Mouse (Mus musculus) heart, adult 2 months (tissue): Measurements from ENCODE around the gene Bbox1. TPM values are rescaled to one million over a fixed set of nuclear protein-coding genes. Genes with fewer than 3 reads are reported as not detected.

Experiments
- DNase-seq, 2 experiments: peaks; one replicate each; pipeline ENCODE4 v3.0.0; 2021
- H3K27ac ChIP-seq: fragments of 200-600 bp; 2 replicates; pipeline ENCODE4 v1.8.1; 2022
- H3K27me3 ChIP-seq: fragments of 200-500 bp; 2 replicates; pipeline ENCODE4 v1.6.1; 2012; ENCODE audit warnings: mild to moderate bottlenecking, low read length, inconsistent platforms, mixed read lengths; ENCODE audit not compliant: control insufficient read depth, insufficient read depth
- H3K36me3 ChIP-seq: fragments of 200-500 bp; 2 replicates; pipeline ENCODE4 v1.6.1; 2012; ENCODE audit warnings: low read length, inconsistent platforms; ENCODE audit not compliant: control insufficient read depth, insufficient read depth
- H3K4me1 ChIP-seq: fragments of 200-500 bp; 2 replicates; pipeline ENCODE4 v1.6.1; 2011; ENCODE audit warnings: low read length; ENCODE audit not compliant: control insufficient read depth, insufficient read depth
- H3K4me3 ChIP-seq: fragments of 200-600 bp; 2 replicates; pipeline ENCODE4 v1.8.1; 2022
- H3K79me2 ChIP-seq: fragments of 200-500 bp; replicated peaks from 2 replicates; pipeline ENCODE4 v1.6.1; 2012; ENCODE audit warnings: mild to moderate bottlenecking, inconsistent platforms, low read length, moderate library complexity, mixed read lengths; ENCODE audit not compliant: control insufficient read depth, insufficient read depth
- H3K9ac ChIP-seq: fragments of 200-500 bp; 2 replicates; pipeline ENCODE4 v1.6.1; 2012; ENCODE audit warnings: low read depth, mild to moderate bottlenecking, control low read depth, inconsistent platforms, low read length, mixed read lengths
- CTCF ChIP-seq: fragments of 200-600 bp; IDR thresholded peaks from 2 replicates; pipeline ENCODE4 v1.8.1; 2022; ENCODE audit warnings: antibody characterized with exemption, mild to moderate bottlenecking, moderate library complexity
- EP300 ChIP-seq: fragments of 200-500 bp; IDR thresholded peaks from 2 replicates; pipeline ENCODE4 v1.6.1; 2011; ENCODE audit warnings: low read depth, low read length, control low read depth; ENCODE audit not compliant: insufficient read depth
- POLR2A ChIP-seq: fragments of 200-500 bp; IDR thresholded peaks from 2 replicates; pipeline ENCODE4 v1.6.1; 2011; ENCODE audit warnings: mild to moderate bottlenecking, low read depth, low read length, control low read depth; ENCODE audit not compliant: insufficient read depth
- WGBS: fragments of 180-500 bp; shearing (Covaris S2); methylation state at CpG from one replicate; pipeline ENCODE4 v1.1.7; 2018; 5-methylcytosine and 5-hydroxymethylcytosine counted together
- intact Hi-C: fragments of 180-260 bp; cut with DNase I; formaldehyde crosslinking; loops from one replicate; pipeline ENCODE4 v1.15.1; 2025
- polyA plus RNA-seq: library from polyadenylated mRNA; depleted of rRNA; stranded (reverse); fragments of >200 nt; gene quantifications from 2 replicates; pipeline ENCODE4 v1.2.3, GENCODE M21; 2012
- total RNA-seq, 2 experiments: library from RNA; stranded (reverse); gene quantifications; 2 replicates each; pipeline ENCODE4 v1.2.3; 2021

Gene Bbox1
- total and polyA plus RNA-seq, 3 experiments: 0.13 to 0.23 (median 0.14) TPM

DNA sequence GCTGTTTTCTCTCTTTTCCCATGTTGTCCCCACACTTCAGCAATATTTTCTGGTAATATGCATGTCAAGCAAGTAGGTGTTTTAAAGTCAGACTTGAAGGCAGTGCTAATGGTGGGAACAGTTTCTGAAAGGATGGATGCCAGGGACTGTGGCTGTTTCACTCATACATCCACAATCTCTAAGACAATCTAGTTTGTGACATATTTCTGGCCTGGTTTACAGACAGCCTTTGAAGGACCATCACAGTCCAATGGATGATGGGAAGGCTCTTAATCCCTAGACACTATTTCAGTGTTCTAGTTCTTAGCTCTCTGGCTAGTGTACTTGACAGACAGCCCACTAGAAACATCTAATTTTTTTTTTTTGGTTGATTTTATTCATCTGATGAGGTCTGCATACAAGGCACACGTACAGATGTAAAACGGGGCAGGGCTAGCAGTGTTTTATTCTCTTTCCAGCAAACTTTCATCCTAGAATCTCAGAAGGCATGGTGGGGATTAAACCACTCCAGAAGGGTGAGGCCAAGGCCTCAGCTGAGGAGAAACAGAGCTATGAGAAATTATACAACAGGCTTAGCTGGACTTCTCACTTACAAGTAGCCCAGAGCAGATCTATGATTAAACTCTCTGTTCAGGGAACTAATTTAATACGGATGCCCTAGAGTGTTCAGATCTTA lies 28.4 kb downstream of the Bbox1 start:
- no peak overlapping the region for H3K9ac ChIP-seq
- H3K4me3 ChIP-seq: no peak overlapping the region
- 88% methylated on average over 3 of the region's 3 CpGs for WGBS
- H3K27me3 ChIP-seq: no peaks in the 10 kb centered on the region
- no peaks in the 10 kb centered on the region for H3K36me3 ChIP-seq
- TF ChIP-seq CTCF: no peak
- TF ChIP-seq EP300: no peak
- TF ChIP-seq POLR2A: no peak
- H3K79me2 ChIP-seq: no peaks in the 10 kb centered on the region
- intact Hi-C loops: no loop called here
- no peak overlapping the region for H3K27ac ChIP-seq
- DNase-seq: no peak
- H3K4me1 ChIP-seq: no peaks in the 10 kb centered on the region

DNA sequence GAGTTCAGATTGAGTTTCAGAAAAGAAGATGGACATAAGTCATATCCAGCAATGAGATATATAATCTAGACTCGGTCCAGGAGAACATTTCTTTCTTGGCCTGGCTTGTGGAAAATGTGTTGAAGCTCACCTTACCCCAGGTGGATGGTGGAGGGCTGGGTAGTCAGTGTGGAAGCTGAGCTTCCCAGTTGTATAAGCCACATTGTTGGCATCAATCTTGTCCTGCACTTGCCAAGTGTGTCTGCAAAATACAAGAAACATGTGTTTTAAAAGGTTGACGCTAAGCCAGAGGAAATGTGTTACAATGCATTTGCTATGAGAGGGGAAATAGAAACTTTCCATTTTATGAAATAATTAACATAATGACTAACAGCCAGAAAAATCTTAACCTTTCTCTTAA lies 38.9 kb downstream of the Bbox1 start:
- intact Hi-C loops: no loop called here
- no peak for DNase-seq
- TF ChIP-seq CTCF (no peak), POLR2A (no peak), EP300 (no peak)

DNA sequence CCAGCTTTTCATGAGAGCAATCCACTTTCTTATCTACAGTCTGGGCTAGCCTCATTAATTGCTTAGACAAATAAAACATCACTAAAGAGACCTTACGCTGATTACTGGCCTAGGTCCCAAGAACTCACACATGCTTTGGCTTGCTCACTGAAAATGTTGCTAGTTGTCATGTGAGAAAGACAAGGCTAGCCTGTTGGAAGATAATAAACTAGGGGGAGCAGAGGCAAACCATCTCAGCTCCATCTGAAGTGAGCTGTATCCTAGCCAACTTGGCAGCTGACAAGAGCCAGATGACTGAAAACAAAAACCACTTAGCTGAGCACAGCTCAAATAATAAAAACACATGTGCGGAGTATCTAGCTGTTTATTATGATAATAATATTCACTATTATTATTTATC lies 40.2 kb downstream of the Bbox1 start:
- TF ChIP-seq CTCF: no peak
- no peak for TF ChIP-seq POLR2A
- no peak for TF ChIP-seq EP300
- no peaks in the 10 kb centered on the region for H3K27me3 ChIP-seq

More for the DNA sequence above, 38.9 kb downstream of the Bbox1 start:
- Histone ChIP-seq H3K79me2 (no peaks in the 10 kb centered on the region), H3K36me3 (no peaks in the 10 kb centered on the region), H3K27ac (no peak overlapping the region), H3K27me3 (no peaks in the 10 kb centered on the region), H3K9ac (no peak overlapping the region), H3K4me1 (no peaks in the 10 kb centered on the region; the same call in 1 of the 2 replicates), H3K4me3 (no peak overlapping the region)
- 54% methylated on average over 2 of the region's 2 CpGs for WGBS

DNA sequence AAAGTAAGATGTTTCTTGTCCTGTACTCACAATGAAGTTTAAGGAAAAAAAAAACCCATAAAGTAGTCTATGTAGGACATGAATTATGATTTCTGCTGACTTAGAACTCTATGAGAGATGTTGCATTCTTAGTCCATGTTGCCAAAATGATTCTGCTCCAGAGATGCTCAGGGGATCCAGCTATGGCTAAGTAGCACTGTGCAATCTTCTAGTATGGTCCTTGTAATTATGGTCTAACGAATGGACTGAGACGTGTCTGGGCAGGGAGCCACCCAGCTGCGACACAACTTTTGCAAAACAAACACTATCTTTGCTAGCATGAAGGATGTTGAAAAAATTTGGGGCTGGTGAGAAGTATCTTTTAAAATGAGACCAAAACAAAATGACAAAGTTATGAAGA lies 45.1 kb downstream of the Bbox1 start:
- 67% methylated on average over 3 of the region's 3 CpGs for WGBS
- intact Hi-C loops: no loop called here

More for the DNA sequence above, 40.2 kb downstream of the Bbox1 start:
- Histone ChIP-seq H3K36me3 (no peaks in the 10 kb centered on the region), H3K4me1 (no peaks in the 10 kb centered on the region; the same call in 1 of the 2 replicates), H3K4me3 (no peak overlapping the region), H3K79me2 (no peaks in the 10 kb centered on the region), H3K27ac (peak overlapping the region; percentile 10; the same call in 1 of the 2 replicates), H3K9ac (no peak overlapping the region)
- intact Hi-C loops: no loop called here
- DNase-seq: peak; percentile 28 to 59
- WGBS: 36% methylated on average over 2 of the region's 2 CpGs

DNA sequence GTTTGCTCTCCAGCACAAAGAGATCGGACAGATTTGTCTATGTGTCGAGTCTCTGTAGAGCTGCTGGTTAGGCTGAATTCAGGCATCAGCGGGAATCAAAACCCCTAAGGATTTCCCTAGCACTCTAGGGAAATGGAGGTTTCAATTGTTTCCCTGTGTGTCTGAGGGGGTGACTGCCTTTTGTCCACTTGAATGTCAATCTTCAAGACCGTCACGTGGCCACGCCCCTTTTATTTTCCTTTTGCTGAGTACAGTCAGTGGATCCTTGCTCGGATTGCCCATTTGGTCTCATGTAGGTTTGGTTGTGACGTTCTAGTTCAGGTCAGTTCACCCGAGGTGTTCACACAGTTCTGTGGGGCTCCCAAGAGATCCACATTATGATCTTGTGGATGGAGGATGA lies 82.1 kb downstream of the Bbox1 start:
- H3K79me2 ChIP-seq: no peaks in the 10 kb centered on the region
- no peak overlapping the region for H3K4me3 ChIP-seq
- intact Hi-C loops: no loop called here
- H3K9ac ChIP-seq: no peak overlapping the region
- 65% methylated on average over 9 of the region's 9 CpGs for WGBS
- no peaks in the 10 kb centered on the region for H3K27me3 ChIP-seq
- no peak overlapping the region for H3K27ac ChIP-seq
- DNase-seq: no peak
- no peak for TF ChIP-seq CTCF
- no peak for TF ChIP-seq POLR2A
- TF ChIP-seq EP300: no peak
- no peaks in the 10 kb centered on the region for H3K36me3 ChIP-seq
- peaks cover 2% of the 10 kb centered on the region for H3K4me1 ChIP-seq

More for the DNA sequence above, 45.1 kb downstream of the Bbox1 start:
- Histone ChIP-seq H3K79me2 (no peaks in the 10 kb centered on the region), H3K27me3 (no peaks in the 10 kb centered on the region), H3K36me3 (no peaks in the 10 kb centered on the region), H3K9ac (no peak overlapping the region), H3K27ac (no peak overlapping the region), H3K4me3 (no peak overlapping the region), H3K4me1 (no peaks in the 10 kb centered on the region)
- peak; percentile 64 to 70 for DNase-seq
- TF ChIP-seq POLR2A: no peak
- no peak for TF ChIP-seq EP300
- no peak for TF ChIP-seq CTCF

DNA sequence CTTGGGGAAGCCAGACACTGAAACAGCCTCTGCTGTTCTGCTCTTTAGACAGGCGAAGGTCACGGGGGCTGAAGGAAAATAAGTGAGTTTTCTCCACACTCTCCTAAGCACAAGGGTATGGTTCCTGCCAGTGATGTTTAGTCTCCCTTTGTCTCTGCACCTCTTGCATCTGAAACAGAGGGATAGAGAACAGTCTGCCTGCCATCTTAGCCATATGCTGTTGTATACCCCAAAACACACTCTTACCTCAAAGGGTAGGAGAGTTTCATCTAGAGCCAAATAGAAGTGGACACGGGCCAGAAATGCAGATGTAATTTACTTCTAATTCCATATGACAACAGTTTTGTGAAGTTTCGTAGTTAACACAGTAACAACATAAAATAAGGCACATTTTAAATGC lies 83.6 kb downstream of the Bbox1 start:
- no peak overlapping the region for H3K27ac ChIP-seq
- no peak overlapping the region for H3K9ac ChIP-seq
- peaks cover 2% of the 10 kb centered on the region for H3K4me1 ChIP-seq
- WGBS: 88% methylated on average over 4 of the region's 4 CpGs
- H3K36me3 ChIP-seq: no peaks in the 10 kb centered on the region
- no peaks in the 10 kb centered on the region for H3K27me3 ChIP-seq
- no peak for DNase-seq
- intact Hi-C loops: loop anchor here (1.0 kb wide), 1 partner anchor 335 kb away; no protein-coding TSS in a partner anchor
- TF ChIP-seq EP300 (no peak), POLR2A (no peak), CTCF (no peak)
- no peaks in the 10 kb centered on the region for H3K79me2 ChIP-seq
- no peak overlapping the region for H3K4me3 ChIP-seq
